Mouse (Mus musculus) stomach, postnatal 0 days (tissue): Measurements from ENCODE around the gene Ing1.

Experiments
- CTCF ChIP-seq: IDR thresholded peaks from 2 replicates; pipeline ENCODE4 v1.5.1; 2016; ENCODE audit warnings: antibody characterized with exemption, low read depth, mild to moderate bottlenecking, moderate library complexity
- EP300 ChIP-seq: optimal IDR thresholded peaks from 2 replicates; pipeline ENCODE3; 2016; ENCODE audit warnings: antibody characterized with exemption

DNA sequence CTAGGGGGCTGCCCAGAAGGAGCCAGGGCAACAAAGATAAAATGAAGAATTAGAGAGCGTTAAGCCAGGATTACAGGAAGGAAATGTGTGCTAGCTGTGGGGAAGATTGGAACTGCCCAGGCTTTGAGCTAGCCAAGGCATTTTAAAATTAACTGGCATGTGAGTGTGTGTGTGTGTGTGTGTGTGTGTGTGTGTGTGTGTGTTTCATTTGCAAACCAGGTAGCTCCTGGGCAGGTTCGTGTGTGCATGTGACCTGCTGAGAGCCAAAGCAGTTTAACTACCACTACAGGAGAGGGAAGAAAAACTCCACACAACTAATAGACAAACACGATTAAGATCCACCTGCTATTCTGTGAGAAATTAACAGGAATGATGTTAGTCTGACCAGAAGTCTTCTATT, 32.0 kb upstream of the Ing1 start:
- no peak for TF ChIP-seq CTCF
- no peak for TF ChIP-seq EP300
